Mouse (Mus musculus) limb, embryonic 12.5 days (tissue): ENCODE data around the gene Ywhah. TPM values are rescaled to one million over a fixed set of nuclear protein-coding genes. Genes with fewer than 3 reads are reported as not detected.

Experiments used
- ATAC-seq: fragments of 200-750 bp; cut with Nextera tagmentation; 2 replicates; pipeline ENCODE4 v1.8.0; 2017; ENCODE audit warnings: low read depth, moderate TSS enrichment; ENCODE audit not compliant: insufficient number of reproducible peaks, insufficient read depth, low FRiP score, low TSS enrichment
- H3K27ac ChIP-seq: fragments of 300-500 bp; sonication (generic); 2 replicates; pipeline ENCODE4 v1.5.1; 2016; ENCODE audit warnings: mild to moderate bottlenecking, moderate library complexity
- H3K27me3 ChIP-seq: fragments of 300-500 bp; sonication (generic); 2 replicates; pipeline ENCODE4 v1.6.1; 2016; ENCODE audit warnings: mild to moderate bottlenecking, moderate library complexity
- H3K36me3 ChIP-seq: fragments of 300-500 bp; sonication (generic); 2 replicates; pipeline ENCODE4 v1.6.1; 2016; ENCODE audit warnings: mild to moderate bottlenecking, moderate library complexity
- H3K4me1 ChIP-seq: fragments of 300-500 bp; sonication (generic); replicated peaks from 2 replicates; pipeline ENCODE4 v1.6.1; 2016
- H3K4me2 ChIP-seq: fragments of 300-500 bp; sonication (generic); 2 replicates; pipeline ENCODE4 v1.6.1; 2016; ENCODE audit warnings: mild to moderate bottlenecking, moderate library complexity
- H3K4me3 ChIP-seq: fragments of 300-500 bp; sonication (generic); replicated peaks from 2 replicates; pipeline ENCODE4 v1.5.1; 2016; ENCODE audit warnings: mild to moderate bottlenecking
- H3K9ac ChIP-seq: fragments of 300-500 bp; sonication (generic); replicated peaks from 2 replicates; pipeline ENCODE4 v1.6.1; 2016; ENCODE audit warnings: mild to moderate bottlenecking, moderate library complexity
- H3K9me3 ChIP-seq: fragments of 300-500 bp; sonication (generic); 2 replicates; pipeline ENCODE4 v1.6.1; 2016; ENCODE audit warnings: mild to moderate bottlenecking, moderate library complexity
- WGBS: fragments of 180-500 bp; shearing (Covaris S2); methylation state at CpG from one replicate; pipeline ENCODE4 v1.1.7; 2016; 5-methylcytosine and 5-hydroxymethylcytosine counted together
- polyA plus RNA-seq: library from polyadenylated mRNA; unstranded; fragments of >200 nt; fragmentation: Nextera tagmentation; extraction: Ambion mirVana; gene quantifications from 2 replicates; pipeline ENCODE4 v1.2.1, GENCODE M21; 2016

Ywhah gene
- 346 and 349 TPM in 2 replicates for polyA plus RNA-seq

GRCm38 (mm10) chr5:33018561-33019425 is at the start of gene Ywhah:
TSS of gene Ywhah (plus strand) at chr5:33018816.
- H3K36me3 ChIP-seq: peaks cover 24% of the 10 kb centered on the region
- no peaks in the 10 kb centered on the region for H3K9me3 ChIP-seq
- peak within 1 kb of the TSS; percentile 83 for H3K4me2 ChIP-seq
- H3K4me1 ChIP-seq: peaks cover 16% of the 10 kb centered on the region
- H3K27ac ChIP-seq: peak within 1 kb of the TSS; percentile 100
- under 1% methylated on average over 106 of the region's 121 CpGs for WGBS
- H3K9ac ChIP-seq: peak within 1 kb of the TSS; percentile 95
- peak within 1 kb of the TSS; percentile 89 for H3K4me3 ChIP-seq
- H3K27me3 ChIP-seq: no peaks in the 10 kb centered on the region
- ATAC-seq: peak; percentile 96

- no peaks in the 10 kb centered on the region for H3K4me1 ChIP-seq
- no peaks in the 10 kb centered on the region for H3K9me3 ChIP-seq
- 83% methylated on average over 4 of the region's 4 CpGs for WGBS
- ATAC-seq: no peak
- no peak overlapping the region for H3K9ac ChIP-seq
- H3K4me2 ChIP-seq: no peak overlapping the region
- no peak overlapping the region for H3K4me3 ChIP-seq
- H3K27ac ChIP-seq: peak overlapping the region; percentile 26; the same call in 1 of the 2 replicates
- peaks cover 68% of the 10 kb centered on the region for H3K36me3 ChIP-seq
- no peaks in the 10 kb centered on the region for H3K27me3 ChIP-seq
Observed at GRCm38 (mm10) chr5:32976541-32976940, 42.1 kb upstream of the Ywhah start.

- H3K27ac ChIP-seq: no peak overlapping the region
- no peak overlapping the region for H3K9ac ChIP-seq
- H3K4me1 ChIP-seq: no peaks in the 10 kb centered on the region
- no peak for ATAC-seq
- no peak overlapping the region for H3K4me2 ChIP-seq
- H3K9me3 ChIP-seq: no peaks in the 10 kb centered on the region
- H3K4me3 ChIP-seq: no peak overlapping the region
- H3K36me3 ChIP-seq: peaks cover 73% of the 10 kb centered on the region
- H3K27me3 ChIP-seq: no peaks in the 10 kb centered on the region
Observed at GRCm38 (mm10) chr5:32977179-32977578, 41.4 kb upstream of the Ywhah start.

GRCm38 (mm10) chr5:32985379-32985778 is 33.2 kb upstream of the Ywhah start:
- 89% methylated on average over 1 of the region's 1 CpGs for WGBS
- Histone ChIP-seq H3K4me1 (no peaks in the 10 kb centered on the region), H3K9me3 (no peaks in the 10 kb centered on the region), H3K4me2 (no peak overlapping the region), H3K4me3 (no peak overlapping the region), H3K27me3 (no peaks in the 10 kb centered on the region), H3K9ac (no peak overlapping the region), H3K27ac (no peak overlapping the region), H3K36me3 (peaks cover 84% of the 10 kb centered on the region)
- ATAC-seq: no peak

- no peak overlapping the region for H3K4me2 ChIP-seq
- no peak overlapping the region for H3K4me3 ChIP-seq
- no peaks in the 10 kb centered on the region for H3K27me3 ChIP-seq
- H3K9ac ChIP-seq: no peak overlapping the region
- WGBS: 91% methylated on average over 1 of the region's 1 CpGs
- ATAC-seq: no peak
- peaks cover 70% of the 10 kb centered on the region for H3K36me3 ChIP-seq
- no peaks in the 10 kb centered on the region for H3K4me1 ChIP-seq
- no peak overlapping the region for H3K27ac ChIP-seq
- no peaks in the 10 kb centered on the region for H3K9me3 ChIP-seq
Observed at GRCm38 (mm10) chr5:32987873-32988272, 30.7 kb upstream of the Ywhah start.

- Histone ChIP-seq H3K4me2 (no peak overlapping the region), H3K9me3 (no peaks in the 10 kb centered on the region), H3K27ac (no peak overlapping the region), H3K9ac (no peak overlapping the region), H3K27me3 (no peaks in the 10 kb centered on the region), H3K36me3 (peaks cover 47% of the 10 kb centered on the region), H3K4me3 (no peak overlapping the region), H3K4me1 (peaks cover 4% of the 10 kb centered on the region; the same call in 1 of the 2 replicates)
- 86% methylated on average over 13 of the region's 13 CpGs for WGBS
- ATAC-seq: no peak
Observed at GRCm38 (mm10) chr5:32989959-32990640, 28.5 kb upstream of the Ywhah start.

GRCm38 (mm10) chr5:32991152-32991551 is 27.5 kb upstream of the Ywhah start:
- H3K4me2 ChIP-seq: no peak overlapping the region
- H3K9me3 ChIP-seq: no peaks in the 10 kb centered on the region
- H3K4me3 ChIP-seq: no peak overlapping the region
- WGBS: 71% methylated on average over 8 of the region's 8 CpGs
- no peaks in the 10 kb centered on the region for H3K27me3 ChIP-seq
- peaks cover 4% of the 10 kb centered on the region; the same call in 1 of the 2 replicates for H3K4me1 ChIP-seq
- peaks cover 39% of the 10 kb centered on the region for H3K36me3 ChIP-seq
- no peak overlapping the region for H3K27ac ChIP-seq
- ATAC-seq: no peak
- no peak overlapping the region for H3K9ac ChIP-seq

- peaks cover 6% of the 10 kb centered on the region; the same call in 1 of the 2 replicates for H3K36me3 ChIP-seq
- no peaks in the 10 kb centered on the region for H3K9me3 ChIP-seq
- peaks cover 4% of the 10 kb centered on the region; the same call in 1 of the 2 replicates for H3K4me1 ChIP-seq
- 0 out of 2 replicates have a peak overlapping the region, but pooled peaks have one; percentile 37 for H3K27ac ChIP-seq
- no peaks in the 10 kb centered on the region for H3K27me3 ChIP-seq
- no peak overlapping the region for H3K9ac ChIP-seq
- WGBS: 38% methylated on average over 2 of the region's 2 CpGs
- no peak overlapping the region for H3K4me2 ChIP-seq
- ATAC-seq: no peak
- no peak overlapping the region for H3K4me3 ChIP-seq
Observed at GRCm38 (mm10) chr5:32994471-32994870, 24.1 kb upstream of the Ywhah start.

- 86% methylated on average over 4 of the region's 4 CpGs for WGBS
- ATAC-seq: no peak
Observed at GRCm38 (mm10) chr5:32995756-32996155, 22.9 kb upstream of the Ywhah start.

GRCm38 (mm10) chr5:32996560-32996959 is 22.1 kb upstream of the Ywhah start:
- no peaks in the 10 kb centered on the region for H3K27me3 ChIP-seq
- no peak for ATAC-seq
- H3K4me2 ChIP-seq: no peak overlapping the region
- no peak overlapping the region for H3K4me3 ChIP-seq
- no peak overlapping the region for H3K27ac ChIP-seq
- H3K9me3 ChIP-seq: no peaks in the 10 kb centered on the region
- peaks cover 4% of the 10 kb centered on the region; the same call in 1 of the 2 replicates for H3K4me1 ChIP-seq
- no peaks in the 10 kb centered on the region for H3K36me3 ChIP-seq
- H3K9ac ChIP-seq: no peak overlapping the region
- WGBS: 83% methylated on average over 1 of the region's 1 CpGs

More at GRCm38 (mm10) chr5:32995756-32996155, 22.9 kb upstream of the Ywhah start:
- Histone ChIP-seq H3K27me3 (no peaks in the 10 kb centered on the region), H3K9me3 (no peaks in the 10 kb centered on the region), H3K36me3 (peaks cover 6% of the 10 kb centered on the region; the same call in 1 of the 2 replicates), H3K4me1 (peaks cover 4% of the 10 kb centered on the region; the same call in 1 of the 2 replicates), H3K4me3 (no peak overlapping the region), H3K4me2 (no peak overlapping the region), H3K9ac (no peak overlapping the region), H3K27ac (no peak overlapping the region)

GRCm38 (mm10) chr5:32997686-32998085 is 20.9 kb upstream of the Ywhah start:
- Histone ChIP-seq H3K4me1 (peaks cover 4% of the 10 kb centered on the region; the same call in 1 of the 2 replicates), H3K4me3 (no peak overlapping the region), H3K9ac (no peak overlapping the region), H3K27me3 (no peaks in the 10 kb centered on the region), H3K27ac (no peak overlapping the region), H3K4me2 (no peak overlapping the region), H3K36me3 (no peaks in the 10 kb centered on the region), H3K9me3 (no peaks in the 10 kb centered on the region)
- 43% methylated on average over 4 of the region's 4 CpGs for WGBS
- ATAC-seq: no peak
